Mouse (Mus musculus): ENCODE measurements at regions not wholly inside any gene's neighbourhood (a gene's known extent, or its start where the extent isn't known, plus 50 kb on each side); places are given as distances from the start of the nearest gene placed in this dataset.

DNA sequence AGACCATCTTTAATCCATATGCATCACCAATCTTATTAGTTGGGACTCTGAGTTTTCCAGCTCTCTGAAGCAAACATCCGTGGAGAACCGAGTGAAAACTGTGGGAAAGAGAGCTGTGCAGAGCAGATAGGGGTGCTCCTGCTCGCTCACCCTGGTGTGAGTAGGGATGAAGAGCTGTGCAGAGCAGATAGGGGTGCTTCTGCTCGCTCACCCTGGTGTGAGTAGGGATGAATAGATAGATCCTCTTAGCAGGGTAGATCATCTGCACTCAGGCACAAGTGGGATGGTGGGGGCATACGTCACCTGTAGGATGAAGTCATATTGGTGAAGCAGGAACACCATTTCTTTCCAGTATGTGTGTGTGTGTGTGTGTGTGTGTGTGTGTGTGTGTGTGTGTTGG, 50.6 kb upstream of the Slc1a3 start:
- no peak overlapping the region for H3K9ac ChIP-seq (ENCODE audit: low read depth, low read length)
- H3K27ac ChIP-seq (ENCODE audit: low read depth, low read length), result no peak overlapping the region
- H3K36me3 ChIP-seq (ENCODE audit: control insufficient read depth, insufficient read depth, low read length), result no peaks in the 10 kb centered on the region
- no peak overlapping the region for H3K4me2 ChIP-seq (replicated peaks; ENCODE audit: low read depth, low read length)
- no peaks in the 10 kb centered on the region for H3K27me3 ChIP-seq (ENCODE audit: control insufficient read depth, insufficient read depth, low read length)
- H3K9me3 ChIP-seq (ENCODE audit: control insufficient read depth, low read length), result no peaks in the 10 kb centered on the region
- no peaks in the 10 kb centered on the region for H3K4me1 ChIP-seq (ENCODE audit: control insufficient read depth, insufficient read depth, low read length)
- no peak overlapping the region for H3K4me3 ChIP-seq (ENCODE audit: low read length)
- ATAC-seq (ENCODE audit: low FRiP score, low TSS enrichment), result no peak
- WGBS, result 86% methylated on average over 5 of the region's 5 CpGs
